ENCODE assay signal across 9 mouse cellular contexts in the genomic region with DNA sequence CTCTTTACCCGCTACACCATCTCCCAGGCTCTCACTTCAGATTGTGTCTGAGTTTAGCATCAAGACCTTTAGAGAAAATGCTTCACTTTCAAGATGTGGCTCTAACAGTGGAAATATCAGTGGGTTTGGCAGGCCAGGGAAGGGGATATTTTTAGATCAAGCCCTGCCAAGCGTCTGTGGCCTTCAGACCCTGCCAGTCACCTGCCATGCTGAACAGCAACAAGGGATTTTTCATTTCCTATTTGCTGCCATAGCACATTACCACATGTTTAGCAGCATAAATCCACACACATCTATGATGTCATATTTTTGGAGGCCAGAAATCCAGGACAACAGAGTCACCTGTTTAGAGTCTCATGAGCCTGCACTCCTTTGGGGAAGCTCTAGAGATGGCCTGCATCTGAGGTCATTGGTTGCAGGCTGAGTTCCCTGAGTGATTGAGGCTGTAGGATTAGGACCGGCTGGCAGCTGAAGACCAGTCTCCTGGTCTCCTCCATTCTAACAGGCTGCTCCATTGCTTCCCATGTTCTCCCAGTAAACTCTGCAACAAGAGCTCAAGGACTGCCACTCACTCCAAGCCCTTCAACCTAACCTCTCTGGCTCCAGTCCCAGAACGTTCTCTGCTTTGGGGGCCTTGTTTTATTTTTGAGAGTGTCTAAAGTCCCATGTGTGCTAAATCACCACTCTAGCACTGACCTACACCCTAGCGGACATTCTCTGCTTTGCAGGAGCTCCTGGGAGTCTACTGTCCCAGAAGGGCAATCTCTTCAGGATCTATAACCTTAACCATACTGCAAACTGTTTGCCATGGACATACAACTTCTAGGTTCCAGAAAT. TPM values are rescaled to one million over a fixed set of nuclear protein-coding genes. Genes with fewer than 3 reads are reported as not detected.
DNase-seq lines count a peak whose midpoint lies in the region; ATAC-seq and TF ChIP-seq lines count a peak whose summit lies in the region.
"Had no signal": no experiment of that assay in that cellular context is flagged by ENCODE, and none has a peak within 500 bp of the region (broad histone marks: within the 10 kb centered on the region; RNA-seq: fewer than 3 reads in every experiment).

No protein-coding gene starts in this region.

- H3K9ac ChIP-seq in liver, embryonic 16.5 days (ENCODE audit: low read depth, low read length): no peak overlapping the region
- no peak overlapping the region for H3K9ac ChIP-seq in liver, embryonic 11.5 days (ENCODE audit: low read depth, low read length)
- no peak overlapping the region for H3K9ac ChIP-seq in forebrain, embryonic 16.5 days (replicated peaks; ENCODE audit: low read depth, low read length)

- 53% methylated on average over 5 of the region's 5 CpGs for WGBS in liver, embryonic 16.5 days (ENCODE audit: insufficient replicate concordance)
- WGBS in liver, embryonic 11.5 days: 67% methylated on average over 5 of the region's 5 CpGs
- WGBS in forebrain, embryonic 16.5 days: 74% methylated on average over 5 of the region's 5 CpGs

- no peaks in the 10 kb centered on the region for H3K79me2 ChIP-seq in myocyte (ENCODE audit: control insufficient read depth, insufficient read depth)

- H3K4me1 ChIP-seq in liver, embryonic 16.5 days (ENCODE audit: control insufficient read depth, low read depth, low read length): no peaks in the 10 kb centered on the region
- H3K4me1 ChIP-seq in liver, embryonic 11.5 days (replicated peaks; ENCODE audit: control insufficient read depth, insufficient read depth, low read length): no peaks in the 10 kb centered on the region; the same call in 1 of the 2 replicates
- no peaks in the 10 kb centered on the region for H3K4me1 ChIP-seq in forebrain, embryonic 16.5 days (replicated peaks; ENCODE audit: control insufficient read depth, insufficient read depth, low read length)
- H3K4me1 ChIP-seq: midbrain, embryonic 10.5 days had no signal

- H3ac ChIP-seq in myocyte (ENCODE audit: control insufficient read depth, insufficient read length): no peak overlapping the region

- no peaks in the 10 kb centered on the region for H3K36me3 ChIP-seq in liver, embryonic 16.5 days (ENCODE audit: control insufficient read depth, insufficient read depth)
- H3K36me3 ChIP-seq in liver, embryonic 11.5 days (ENCODE audit: control insufficient read depth, insufficient read depth, low read length): no peaks in the 10 kb centered on the region
- H3K36me3 ChIP-seq in myocyte (ENCODE audit: control insufficient read depth, insufficient read depth): no peaks in the 10 kb centered on the region
- no peaks in the 10 kb centered on the region for H3K36me3 ChIP-seq in forebrain, embryonic 16.5 days (ENCODE audit: control insufficient read depth, insufficient read depth)
- H3K36me3 ChIP-seq: midbrain, embryonic 10.5 days had no signal

- no peak overlapping the region for H3K4me2 ChIP-seq in liver, embryonic 16.5 days (ENCODE audit: low read depth, low read length)
- no peak overlapping the region for H3K4me2 ChIP-seq in liver, embryonic 11.5 days
- peak overlapping the region; percentile 10 for H3K4me2 ChIP-seq in myocyte (ENCODE audit: low read depth)
- H3K4me2 ChIP-seq in forebrain, embryonic 16.5 days (ENCODE audit: low read length): no peak overlapping the region

- no peak overlapping the region for H3K27ac ChIP-seq in liver, embryonic 16.5 days (ENCODE audit: low read length)
- no peak overlapping the region for H3K27ac ChIP-seq in liver, embryonic 11.5 days (ENCODE audit: low read depth, low read length)
- no peak overlapping the region for H3K27ac ChIP-seq in forebrain, embryonic 16.5 days (ENCODE audit: low read length)
- H3K27ac ChIP-seq: midbrain, embryonic 10.5 days had no signal

- H3K27me3 ChIP-seq in liver, embryonic 16.5 days (ENCODE audit: control insufficient read depth, insufficient read depth, low read depth, low read length): no peaks in the 10 kb centered on the region
- H3K27me3 ChIP-seq in liver, embryonic 11.5 days (replicated peaks; ENCODE audit: control insufficient read depth, insufficient read depth, low read length): no peaks in the 10 kb centered on the region
- H3K27me3 ChIP-seq in myocyte (ENCODE audit: control insufficient read depth, insufficient read depth, insufficient read length): no peaks in the 10 kb centered on the region
- H3K27me3 ChIP-seq in forebrain, embryonic 16.5 days (replicated peaks; ENCODE audit: control insufficient read depth, insufficient read depth, low read length): no peaks in the 10 kb centered on the region

- no peak overlapping the region for H3K4me3 ChIP-seq in liver, embryonic 16.5 days (ENCODE audit: low read depth, low read length)
- H3K4me3 ChIP-seq in liver, embryonic 11.5 days (ENCODE audit: low read depth, low read length): no peak overlapping the region
- H3K4me3 ChIP-seq in myocyte: no peak overlapping the region
- no peak overlapping the region for H3K4me3 ChIP-seq in forebrain, embryonic 16.5 days (replicated peaks; ENCODE audit: low read length)
- H3K4me3 ChIP-seq: midbrain, embryonic 10.5 days had no signal

- H3K9me3 ChIP-seq in liver, embryonic 16.5 days (replicated peaks; ENCODE audit: control insufficient read depth, low read length): no peaks in the 10 kb centered on the region
- no peaks in the 10 kb centered on the region for H3K9me3 ChIP-seq in liver, embryonic 11.5 days (ENCODE audit: control insufficient read depth, low read length)
- H3K9me3 ChIP-seq in forebrain, embryonic 16.5 days (ENCODE audit: control insufficient read depth, low read length): no peaks in the 10 kb centered on the region
- H3K9me3 ChIP-seq: midbrain, embryonic 10.5 days had no signal

- no peak for DNase-seq in liver, embryonic 11.5 days (ENCODE audit: low spot score)
- DNase-seq in adrenal gland, postnatal 25 days: peak; percentile 18
- DNase-seq in heart, postnatal 10 days: peak; percentile 60 to 62
- DNase-seq in left cerebral cortex, adult 9 months (ENCODE audit: low spot score in 2 of 2): no peak

- intact Hi-C loops in heart, postnatal 10 days (cut with DNase I): loop anchor here (2.0 to 5.0 kb wide), 2 partner anchors 18 to 54 kb away; no protein-coding TSS in a partner anchor

- no peak for TF ChIP-seq POLR2A in myocyte (IDR thresholded peaks at IDR 0.05; ENCODE audit: insufficient read length, low read depth)

- peak; percentile 50 for ATAC-seq in liver, embryonic 16.5 days (ENCODE audit: low read depth)
- no peak for ATAC-seq in liver, embryonic 11.5 days (replicated peaks; ENCODE audit: low FRiP score)
- no peak for ATAC-seq in inflammation-experienced regulatory T-cells, adult 6 months
- no peak for ATAC-seq in forebrain, embryonic 16.5 days

TF ChIP-seq in myocyte, 11 proteins besides CTCF, POLR2A, EP300 and RAD21:
- TF ChIP-seq MYOD1 (IDR thresholded peaks at IDR 0.05; ENCODE audit: control insufficient read depth in 1 of 3, insufficient read length in 2 of 3, low read depth in 2 of 3) (peak in 1 of 3 experiments; percentile 33), USF1 (IDR thresholded peaks at IDR 0.05; ENCODE audit: low read depth) (no peak), CEBPB (IDR thresholded peaks at IDR 0.05; ENCODE audit: insufficient read depth, poor library complexity, severe bottlenecking) (no peak), TCF3 (IDR thresholded peaks at IDR 0.05; ENCODE audit: insufficient read length, low read depth) (no peak), MAX (IDR thresholded peaks at IDR 0.05; ENCODE audit: low read depth) (no peak), SRF (IDR thresholded peaks at IDR 0.05; ENCODE audit: control insufficient read depth, insufficient read length, low read depth) (no peak), MYOG (IDR thresholded peaks at IDR 0.05; ENCODE audit: control insufficient read depth in 1 of 3, insufficient read depth in 1 of 3, insufficient read length in 2 of 3, low read depth in 2 of 3) (peak in 1 of 3 experiments; percentile 5), TCF12 (IDR thresholded peaks at IDR 0.05; ENCODE audit: insufficient read depth, poor library complexity, severe bottlenecking) (no peak), REST (IDR thresholded peaks at IDR 0.05; ENCODE audit: insufficient read depth, insufficient read length) (no peak), E2F4 (IDR thresholded peaks at IDR 0.05; ENCODE audit: insufficient read depth) (no peak), POLR2AphosphoS2 (IDR thresholded peaks at IDR 0.05; ENCODE audit: insufficient read length, low read depth) (no peak)

RNA-seq across cellular contexts. Expression of a gene that starts 39.9 kb away (rescaled TPM):
- 3.0 and 4.5 TPM in 2 replicates for polyA plus RNA-seq in liver, embryonic 16.5 days (2015; fragmentation: Nextera tagmentation; extraction: Ambion mirVana)
- polyA plus RNA-seq in liver, embryonic 11.5 days (2014; fragmentation: Nextera tagmentation; extraction: Ambion mirVana): 12.1 and 14.8 TPM in 2 replicates
- 36.9 and 49.1 TPM in 2 replicates for total RNA-seq in adrenal gland, postnatal 25 days (2021)
- total RNA-seq in heart, postnatal 10 days (2021): 10 to 100 TPM; 36.9 to 40.6 TPM
- polyA plus RNA-seq in myocyte (2012; fragmentation: generic; extraction: Trizol): 5.2 TPM
- 10 to 100 TPM in 2 of 3 experiments, 1 to 10 TPM in 1; 10.0 to 16.4 (median 14.8) TPM for polyA plus RNA-seq in inflammation-experienced regulatory T-cells, adult 6 months (2017; shearing (Covaris generic))
- polyA plus RNA-seq in forebrain, embryonic 16.5 days (2015; fragmentation: Nextera tagmentation; extraction: Ambion mirVana): 12.8 and 16.4 TPM in 2 replicates

Comparison
In these comparisons a context has a peak if more than half of its experiments do, and no peak if none do; other contexts are left out.
1. DNase-seq: peak in adrenal gland, postnatal 25 days (single experiment) and heart, postnatal 10 days (2 of 2); none in liver, embryonic 11.5 days (single experiment) and left cerebral cortex, adult 9 months (0 of 2).